Mouse (Mus musculus) hindbrain, embryonic 11.5 days (tissue): ENCODE measurements around the gene Cort. TPM values are rescaled to one million over a fixed set of nuclear protein-coding genes. Genes with fewer than 3 reads are reported as not detected.
"Not testable (repeated sequence)": the region's sequence is repeated elsewhere in the genome, so short reads cannot be mapped to it uniquely, and the experiment has no call there.

Experiments used
- ATAC-seq: fragments of 200-750 bp; cut with Nextera tagmentation; 2 replicates; pipeline ENCODE4 v1.8.0; 2017; ENCODE audit warnings: mild to moderate bottlenecking, moderate TSS enrichment, moderate library complexity; ENCODE audit not compliant: low FRiP score
- DNase-seq: peaks from one replicate; pipeline ENCODE4 v3.0.0-alpha.2; 2015; ENCODE audit warnings: low spot score
- H3K27ac ChIP-seq: fragments of 300-500 bp; sonication (generic); 2 replicates; pipeline ENCODE4 v1.5.1; 2014; ENCODE audit warnings: mild to moderate bottlenecking, low read depth, low read length
- H3K27me3 ChIP-seq: fragments of 300-500 bp; sonication (generic); 2 replicates; pipeline ENCODE4 v1.6.1; 2014; ENCODE audit warnings: mild to moderate bottlenecking, low read length, moderate library complexity, mixed read lengths; ENCODE audit not compliant: control insufficient read depth, insufficient read depth
- H3K36me3 ChIP-seq: fragments of 300-500 bp; sonication (generic); 2 replicates; pipeline ENCODE4 v1.6.1; 2014; ENCODE audit warnings: mild to moderate bottlenecking, low read length, moderate library complexity, mixed read lengths; ENCODE audit not compliant: control insufficient read depth, insufficient read depth
- H3K4me1 ChIP-seq: fragments of 300-500 bp; sonication (generic); replicated peaks from 2 replicates; pipeline ENCODE4 v1.6.1; 2014; ENCODE audit warnings: low read length, mixed read lengths; ENCODE audit not compliant: control insufficient read depth, insufficient read depth
- H3K4me2 ChIP-seq: fragments of 300-500 bp; sonication (generic); replicated peaks from 2 replicates; pipeline ENCODE4 v1.6.1; 2014; ENCODE audit warnings: mild to moderate bottlenecking, low read depth, low read length
- H3K4me3 ChIP-seq: fragments of 300-500 bp; sonication (generic); 2 replicates; pipeline ENCODE4 v1.5.1; 2014; ENCODE audit warnings: low read depth, low read length
- H3K9ac ChIP-seq: fragments of 300-500 bp; sonication (generic); 2 replicates; pipeline ENCODE4 v1.6.1; 2014; ENCODE audit warnings: low read depth, low read length
- H3K9me3 ChIP-seq: fragments of 300-500 bp; sonication (generic); 2 replicates; pipeline ENCODE4 v1.6.1; 2016; ENCODE audit warnings: low read length; ENCODE audit not compliant: control insufficient read depth
- WGBS: fragments of 180-500 bp; shearing (Covaris S2); extraction: QIAGEN DNeasy Blood & Tissue Kit; methylation state at CpG from one replicate; pipeline ENCODE4 v1.1.7; 2014; 5-methylcytosine and 5-hydroxymethylcytosine counted together
- polyA plus RNA-seq: library from polyadenylated mRNA; unstranded; fragments of >200 nt; fragmentation: Nextera tagmentation; extraction: Ambion mirVana; gene quantifications from 2 replicates; pipeline ENCODE4 v1.2.1, GENCODE M21; 2014

Cort gene
- polyA plus RNA-seq, 1 experiment from 2014 or later: 0.36 TPM

DNA sequence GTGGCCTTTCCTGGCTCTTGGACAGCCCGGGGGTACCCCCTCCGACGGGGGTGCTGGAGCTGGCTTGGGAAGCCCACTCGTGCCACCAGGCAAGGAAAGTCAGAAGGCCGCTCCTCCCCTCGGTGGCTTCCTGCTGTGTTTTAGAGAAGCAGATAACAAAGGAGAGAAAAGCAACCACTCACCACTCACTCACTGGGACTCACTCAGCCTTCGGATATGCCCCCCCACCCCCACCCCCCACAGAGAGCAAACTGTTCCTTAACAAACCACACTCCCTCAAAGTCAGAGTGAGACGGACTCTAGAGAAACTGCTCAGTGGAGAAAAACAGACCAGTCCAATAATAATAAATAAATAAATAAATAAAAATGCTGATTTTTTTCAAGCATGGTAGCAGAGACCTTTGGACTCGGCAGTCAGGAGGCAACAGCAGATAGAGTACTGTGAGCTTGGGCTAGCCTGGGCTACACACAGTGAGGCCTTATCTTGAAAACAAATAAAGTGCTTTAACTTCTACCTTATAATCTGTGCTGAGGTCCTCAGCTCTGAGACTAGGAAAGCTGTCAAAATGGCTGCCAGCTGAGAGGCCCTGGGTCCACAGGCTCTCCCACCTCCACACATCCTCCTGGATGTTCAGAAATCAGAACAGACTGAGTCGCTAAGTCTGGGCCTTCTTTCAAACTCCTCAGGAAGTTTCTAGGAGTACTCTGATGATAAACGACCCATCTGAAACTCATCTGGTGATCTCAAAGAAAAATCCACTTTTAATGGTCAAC is 1.0 kb downstream of the Cort start:
- DNase-seq (no peak), ATAC-seq (no peak)
- Histone ChIP-seq H3K9ac (no peak overlapping the region), H3K4me3 (no peak overlapping the region), H3K4me1 (no peaks in the 10 kb centered on the region), H3K27ac (no peak overlapping the region), H3K9me3 (no peaks in the 10 kb centered on the region), H3K27me3 (no peaks in the 10 kb centered on the region), H3K36me3 (no peaks in the 10 kb centered on the region), H3K4me2 (no peak overlapping the region)
- 39% methylated on average over 11 of the region's 11 CpGs for WGBS

DNA sequence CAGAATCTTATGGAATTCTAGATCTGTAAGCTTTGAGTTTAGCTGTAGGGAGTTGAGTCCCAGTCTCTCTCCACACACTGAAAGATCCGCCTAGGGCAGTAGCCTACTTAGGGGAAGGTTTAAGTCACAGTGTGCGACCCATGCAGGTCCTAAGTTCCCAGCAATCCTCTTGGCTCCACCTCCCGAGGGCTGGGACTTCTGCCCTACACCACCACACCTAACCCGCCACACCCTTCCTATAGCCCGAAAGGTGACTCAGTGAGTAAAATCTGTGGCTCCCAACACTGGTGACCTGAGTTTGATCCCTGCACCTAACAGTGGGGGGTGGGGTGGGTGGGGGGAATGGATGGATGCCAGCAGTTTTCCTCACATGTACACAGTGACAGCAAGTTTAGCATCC is 3.1 kb downstream of the Cort start:
- no peaks in the 10 kb centered on the region for H3K9me3 ChIP-seq
- no peak overlapping the region for H3K4me2 ChIP-seq
- DNase-seq: no peak
- no peak overlapping the region for H3K4me3 ChIP-seq
- no peak overlapping the region for H3K27ac ChIP-seq
- H3K9ac ChIP-seq: no peak overlapping the region
- 71% methylated on average over 5 of the region's 5 CpGs for whole genome bisulfite sequencing
- no peaks in the 10 kb centered on the region for H3K4me1 ChIP-seq
- no peak for ATAC-seq
- H3K36me3 ChIP-seq: no peaks in the 10 kb centered on the region
- no peaks in the 10 kb centered on the region for H3K27me3 ChIP-seq

DNA sequence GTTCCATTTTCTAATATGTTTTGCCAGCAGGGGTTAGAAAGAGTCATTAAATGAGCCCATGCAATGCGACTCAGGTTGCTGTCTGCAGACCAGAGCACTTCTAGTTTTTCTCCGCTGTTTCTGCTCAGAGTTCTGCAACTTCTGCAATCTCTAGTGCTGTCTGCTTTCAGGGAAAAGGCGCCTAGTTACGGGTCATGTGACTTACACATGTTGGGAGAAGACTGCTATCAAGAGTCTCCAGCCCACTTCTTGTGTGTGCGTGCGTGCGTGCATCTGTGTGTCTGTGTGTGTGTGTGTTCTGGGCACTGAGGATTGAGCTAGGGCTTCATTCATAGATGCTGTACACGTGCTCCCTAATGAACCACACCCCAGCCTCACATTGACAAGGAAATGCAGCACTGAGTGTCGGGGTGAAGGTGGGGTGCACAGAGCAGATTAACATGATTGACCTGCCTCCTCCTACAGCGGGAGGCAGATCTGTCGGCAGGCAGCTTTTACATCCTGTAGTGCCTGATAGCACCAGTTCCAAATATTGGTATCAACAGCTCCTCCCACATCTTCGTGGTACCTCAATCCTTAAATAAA is 6.5 kb downstream of the Cort start:
- H3K4me1 ChIP-seq, H3K9me3 ChIP-seq, H3K9ac ChIP-seq, ATAC-seq, H3K36me3 ChIP-seq, DNase-seq, H3K4me2 ChIP-seq, H3K4me3 ChIP-seq, H3K27me3 ChIP-seq, H3K27ac ChIP-seq: not testable (repeated sequence)
- WGBS: 87% methylated on average over 12 of the region's 12 CpGs

DNA sequence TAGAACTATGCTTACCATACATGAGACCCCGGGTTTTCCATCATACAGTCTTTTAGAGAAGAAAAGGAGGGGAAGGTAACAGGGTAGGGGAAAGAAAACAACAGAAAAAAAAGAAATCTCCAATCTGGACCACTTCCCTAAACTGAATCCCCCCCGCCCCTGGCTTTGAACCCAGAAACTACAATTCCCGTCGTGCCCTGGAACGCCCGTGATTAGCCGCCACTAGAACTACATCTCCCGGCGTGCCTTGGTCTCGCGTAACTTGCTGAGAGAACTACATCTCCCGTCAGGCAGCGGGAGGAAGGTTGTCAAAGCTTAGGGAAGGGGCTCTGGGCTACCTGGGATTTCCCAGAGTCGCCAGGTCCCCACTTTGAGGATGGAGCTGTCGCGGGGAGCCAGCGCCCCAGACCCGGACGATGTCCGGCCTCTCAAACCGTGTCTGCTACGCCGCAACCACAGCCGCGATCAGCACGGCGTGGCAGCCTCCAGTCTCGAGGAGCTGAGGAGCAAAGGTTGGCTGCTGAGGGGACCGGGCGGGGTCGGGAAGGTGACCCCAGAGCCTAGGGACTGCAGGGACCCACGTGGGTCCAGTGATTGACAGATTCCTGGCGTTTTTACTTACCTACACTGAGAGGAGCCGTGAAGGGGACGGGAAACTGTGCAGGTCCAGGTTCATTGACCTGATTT is 22.5 kb downstream of the Cort start, which contains the start of gene Dffa:
TSS of gene Dffa (plus strand) at position 272 of the 687 bp plus-strand sequence.
- Histone ChIP-seq H3K4me3 (peak within 1 kb of the TSS; percentile 77), H3K9ac (peak within 1 kb of the TSS; percentile 71), H3K4me2 (peak within 1 kb of the TSS; percentile 83), H3K4me1 (peaks cover 3% of the 10 kb centered on the region), H3K27ac (no peak within 1 kb of the TSS), H3K27me3 (no peaks in the 10 kb centered on the region), H3K36me3 (no peaks in the 10 kb centered on the region), H3K9me3 (no peaks in the 10 kb centered on the region)
- under 1% methylated on average over 35 of the region's 35 CpGs for WGBS
- DNase-seq (peak; percentile 95), ATAC-seq (peak; percentile 89)

DNA sequence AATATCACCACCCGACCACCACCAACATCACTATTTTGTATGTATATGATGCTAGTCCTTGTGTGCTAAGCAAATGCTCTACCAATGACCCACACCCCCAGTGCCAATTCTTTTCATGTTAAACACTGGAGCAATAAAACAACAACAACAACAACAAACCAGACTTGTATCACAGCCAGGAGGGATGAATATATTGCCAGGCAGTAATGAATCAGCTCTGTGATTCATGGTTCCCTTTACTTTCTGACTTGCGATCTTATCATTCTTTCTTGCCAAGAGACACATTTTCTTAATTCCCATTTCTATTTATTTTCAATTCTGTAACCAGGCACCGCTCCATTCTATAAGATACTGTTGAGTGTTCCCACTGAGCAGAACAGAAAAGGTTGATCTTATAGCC is 25.1 kb downstream of the Cort start:
- DNase-seq: no peak
- no peak overlapping the region for H3K27ac ChIP-seq
- H3K27me3 ChIP-seq: no peaks in the 10 kb centered on the region
- no peak overlapping the region for H3K4me2 ChIP-seq
- ATAC-seq: no peak
- no peaks in the 10 kb centered on the region for H3K9me3 ChIP-seq
- no peak overlapping the region for H3K4me3 ChIP-seq
- peaks cover 10% of the 10 kb centered on the region for H3K4me1 ChIP-seq
- H3K36me3 ChIP-seq: no peaks in the 10 kb centered on the region
- WGBS: 91% methylated on average over 3 of the region's 3 CpGs
- H3K9ac ChIP-seq: no peak overlapping the region

DNA sequence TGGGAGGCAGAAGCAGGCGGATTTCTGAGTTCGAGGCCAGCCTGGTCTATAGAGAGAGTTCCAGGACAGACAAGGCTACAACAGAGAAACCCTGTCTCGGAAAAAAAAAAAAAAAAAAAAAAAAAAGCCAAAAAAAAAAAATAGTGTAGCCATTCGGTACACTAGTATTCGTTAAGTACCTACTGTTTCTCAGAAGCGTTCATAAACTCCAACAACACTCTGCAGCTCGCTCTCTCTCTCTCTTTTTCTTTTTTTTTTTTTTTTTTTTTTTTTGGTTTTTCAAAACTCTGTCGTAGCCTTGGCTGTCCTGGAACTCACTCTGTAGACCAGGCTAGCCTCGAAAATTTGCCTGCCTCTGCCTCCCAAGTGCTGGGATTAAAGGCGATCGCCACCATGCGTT is 26.1 kb downstream of the Cort start:
- H3K4me2 ChIP-seq, H3K9ac ChIP-seq, DNase-seq, H3K36me3 ChIP-seq, H3K4me3 ChIP-seq, H3K4me1 ChIP-seq, ATAC-seq, H3K27me3 ChIP-seq, H3K27ac ChIP-seq, H3K9me3 ChIP-seq: not testable (repeated sequence)
- 84% methylated on average over 12 of the region's 12 CpGs for WGBS

DNA sequence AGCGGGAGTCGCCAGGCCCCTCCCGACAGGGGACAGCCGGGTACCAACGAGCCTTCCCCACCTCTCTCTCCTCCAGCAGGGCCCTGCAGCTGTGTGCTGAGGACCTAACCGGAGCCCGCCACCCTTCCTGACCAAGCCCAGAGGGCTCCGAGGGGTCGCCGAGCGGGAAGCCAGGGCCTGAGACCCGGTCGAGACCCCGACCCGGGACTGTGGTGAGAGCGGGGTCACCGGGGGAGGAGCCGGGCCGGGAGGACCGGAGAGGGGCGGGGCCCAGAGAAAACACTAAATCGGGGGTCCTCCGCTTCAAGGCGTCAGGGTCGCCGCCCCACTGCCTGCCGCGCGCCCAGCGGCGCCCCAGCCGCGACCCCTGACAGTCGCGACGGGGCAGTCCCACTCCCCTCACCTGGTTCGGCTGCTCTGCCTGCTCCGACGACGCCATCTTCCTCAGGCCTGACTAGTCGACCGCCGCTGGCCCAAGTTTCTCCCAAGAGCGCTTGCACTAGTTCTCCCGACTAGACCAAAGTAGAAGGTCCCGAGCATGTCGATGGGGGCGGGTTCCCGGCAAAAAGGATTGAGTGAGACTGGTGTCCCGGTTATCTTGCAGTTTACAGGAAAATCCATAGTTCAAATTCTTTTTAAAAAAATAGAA is 27.1 kb downstream of the Cort start, which contains the start of gene Pex14:
TSS of gene Pex14 (minus strand) at position 508 of the 649 bp plus-strand sequence.
- no peaks in the 10 kb centered on the region for H3K36me3 ChIP-seq
- WGBS: under 1% methylated on average over 45 of the region's 50 CpGs

DNA sequence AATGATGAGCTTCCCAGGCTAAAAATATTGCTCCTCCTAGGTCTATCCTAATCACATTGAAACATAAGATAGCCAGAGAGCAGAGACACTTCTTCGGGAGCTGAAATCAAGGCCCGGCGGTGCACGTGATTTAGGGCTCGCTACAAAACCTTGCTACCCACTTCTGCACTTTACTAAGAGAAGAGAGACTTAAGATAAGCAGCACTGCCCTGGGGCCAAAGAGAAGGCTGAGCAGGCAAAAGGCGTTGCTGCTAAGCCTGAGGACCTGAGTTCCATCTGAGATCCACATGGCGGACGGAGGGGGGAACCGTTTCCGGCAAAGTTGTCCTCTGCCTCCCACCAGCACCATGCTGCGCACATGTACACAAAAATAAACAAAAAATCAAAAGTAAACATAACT is 28.0 kb downstream of the Cort start:
- peak overlapping the region; percentile 93 for H3K9ac ChIP-seq
- no peaks in the 10 kb centered on the region for H3K36me3 ChIP-seq
- peak overlapping the region; percentile 98 for H3K4me3 ChIP-seq
- H3K27me3 ChIP-seq: no peaks in the 10 kb centered on the region
- peak overlapping the region; percentile 65 for H3K4me2 ChIP-seq
- 21% methylated on average over 11 of the region's 11 CpGs for WGBS
- H3K4me1 ChIP-seq: peaks cover 6% of the 10 kb centered on the region
- ATAC-seq (no peak), DNase-seq (no peak)
- no peak overlapping the region for H3K27ac ChIP-seq
- H3K9me3 ChIP-seq: no peaks in the 10 kb centered on the region

More for the DNA sequence above, 27.1 kb downstream of the Cort start, which contains the start of gene Pex14:
- H3K27ac ChIP-seq: peak within 1 kb of the TSS; percentile 60; the same call in 1 of the 2 replicates
- DNase-seq (peak; percentile 90), ATAC-seq (peak; percentile 77)
- peak within 1 kb of the TSS; percentile 65 for H3K4me2 ChIP-seq
- H3K4me3 ChIP-seq: peak within 1 kb of the TSS; percentile 98
- peaks cover 7% of the 10 kb centered on the region for H3K4me1 ChIP-seq
- peak within 1 kb of the TSS; percentile 93 for H3K9ac ChIP-seq
- no peaks in the 10 kb centered on the region for H3K27me3 ChIP-seq
- H3K9me3 ChIP-seq: no peaks in the 10 kb centered on the region
